Mouse (Mus musculus): ENCODE measurements at regions not wholly inside any gene's neighbourhood (a gene's known extent, or its start where the extent isn't known, plus 50 kb on each side); places are given as distances from the start of the nearest gene placed in this dataset.

GRCm38 (mm10) chr12:109530215-109531050 is 69.7 kb downstream of the Rtl1 start:
- no peak for TF ChIP-seq CTCF (IDR thresholded peaks at IDR 0.05; ENCODE audit: low read depth)
- TF ChIP-seq EP300 (IDR thresholded peaks at IDR 0.05; ENCODE audit: low read depth): 0 out of 2 replicates have a peak, but pooled peaks have one; percentile 25
